Mouse (Mus musculus): ENCODE measurements around the gene Thsd7b.
A peak's percentile ranks its signal among the peaks of the same experiment; 100 is the strongest.
"Not testable (repeated sequence)": the region's sequence is repeated elsewhere in the genome, so short reads cannot be mapped to it uniquely, and the experiment has no call there.

The Thsd7b gene

DNA sequence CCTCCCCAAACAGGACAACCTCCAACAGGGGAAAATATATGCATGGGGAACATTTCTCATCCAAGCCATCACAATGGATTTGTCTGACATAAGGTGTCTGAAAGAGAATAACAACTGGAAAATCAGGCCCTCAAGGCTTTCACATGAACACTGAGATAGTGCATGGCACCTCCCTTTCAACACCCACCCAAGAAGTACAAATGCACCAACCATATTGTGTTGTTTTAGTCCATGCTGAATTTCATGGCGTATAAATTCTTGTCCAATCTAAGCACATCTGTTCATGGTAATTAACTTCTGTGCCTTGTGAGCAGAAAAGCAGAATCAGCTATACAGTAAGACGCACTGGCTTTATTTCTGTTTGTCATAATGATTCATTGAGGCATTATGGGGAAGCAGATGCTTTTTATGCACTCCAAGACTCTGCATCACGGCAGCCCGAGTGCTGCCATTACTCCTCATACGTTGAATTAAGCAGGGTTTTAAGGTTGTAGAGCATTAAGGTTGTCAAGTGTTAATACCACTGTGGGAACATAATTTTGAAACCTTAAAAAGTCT lies 577.0 kb downstream of the Thsd7b start:
- DNase-seq (ENCODE audit: low spot score), result no peak

DNA sequence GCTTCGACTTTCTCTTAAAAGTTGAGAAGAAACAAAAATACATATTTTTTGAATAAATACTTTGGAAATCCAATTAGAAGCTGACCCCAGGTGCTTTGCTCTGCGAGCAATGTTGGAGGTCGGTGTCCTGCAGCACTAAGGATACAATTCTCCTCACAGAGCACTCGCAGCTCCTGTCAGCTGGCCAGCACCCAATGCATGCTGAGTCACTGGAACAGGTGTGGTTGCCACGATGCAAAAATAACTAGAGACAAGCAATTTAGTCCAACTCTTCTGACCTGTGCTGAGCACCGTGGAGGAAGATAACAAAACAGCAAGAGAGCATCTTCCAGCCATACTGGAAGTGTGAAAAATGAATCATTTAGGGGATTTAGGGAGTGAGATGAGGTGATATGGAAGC lies 594.6 kb downstream of the Thsd7b start:
- DNase-seq (ENCODE audit: low spot score), result no peak

- no peak for DNase-seq (ENCODE audit: low spot score)
Observed at GRCm38 (mm10) chr1:129874355-129874754, 601.3 kb downstream of the Thsd7b start.

DNA sequence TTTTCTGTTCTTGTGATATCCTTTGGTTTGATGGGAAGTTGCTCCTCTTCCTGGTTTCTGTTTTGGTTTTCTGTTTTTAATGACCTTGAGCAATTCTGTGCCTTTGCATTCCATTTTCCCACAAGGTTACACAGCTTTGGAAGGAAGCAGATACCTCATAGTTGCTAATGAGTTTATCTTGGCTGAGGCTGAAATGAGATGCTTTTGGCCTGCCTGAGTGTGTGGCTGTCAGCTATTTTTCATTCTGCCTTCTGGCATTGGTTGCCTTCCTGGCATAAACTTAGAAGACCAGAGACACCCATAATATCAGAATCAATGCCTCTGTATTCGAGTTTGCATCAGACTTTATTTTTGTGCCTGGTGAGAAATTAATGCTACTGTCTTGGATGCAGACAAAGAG lies 614.8 kb downstream of the Thsd7b start:
- no peak for DNase-seq (ENCODE audit: low spot score)

DNA sequence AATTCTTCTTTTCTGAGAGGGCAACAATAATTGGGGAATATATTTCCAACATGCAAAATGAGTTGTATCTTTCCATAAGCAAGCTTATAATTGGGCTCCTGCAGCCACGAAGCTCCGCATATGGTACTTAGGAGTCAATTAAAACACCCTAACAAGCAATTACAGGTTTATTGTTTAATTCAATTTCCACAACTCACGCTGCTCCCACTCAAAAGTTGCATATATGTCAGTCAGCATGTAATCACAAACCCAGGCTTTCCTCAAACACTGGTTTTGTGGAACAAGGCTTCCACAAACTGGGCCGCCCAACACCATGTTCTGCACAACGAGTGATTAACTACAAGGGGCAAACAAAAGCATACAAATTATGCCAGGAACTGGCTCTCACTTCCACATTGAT lies 625.0 kb downstream of the Thsd7b start:
- no peak for DNase-seq (ENCODE audit: low spot score)

DNA sequence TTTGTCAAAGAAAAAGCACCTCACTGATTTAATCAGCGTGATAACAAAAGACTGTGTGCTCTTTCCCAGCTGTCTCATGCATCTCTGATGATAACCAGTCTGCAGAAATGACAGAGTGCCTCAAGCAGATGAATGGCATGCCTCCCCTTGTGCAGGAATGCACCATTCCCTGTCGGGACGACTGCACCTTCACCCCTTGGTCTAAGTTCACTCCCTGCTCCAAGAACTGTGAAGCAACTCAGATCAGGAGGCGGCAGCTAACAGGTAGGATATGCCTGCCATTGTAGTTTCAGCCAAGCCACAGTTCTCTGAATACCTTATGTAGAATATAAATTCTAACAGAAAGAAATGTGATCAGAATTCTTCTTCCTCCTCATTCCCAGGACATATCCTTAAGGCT lies 642.4 kb downstream of the Thsd7b start:
- DNase-seq (ENCODE audit: low spot score), result no peak

DNA sequence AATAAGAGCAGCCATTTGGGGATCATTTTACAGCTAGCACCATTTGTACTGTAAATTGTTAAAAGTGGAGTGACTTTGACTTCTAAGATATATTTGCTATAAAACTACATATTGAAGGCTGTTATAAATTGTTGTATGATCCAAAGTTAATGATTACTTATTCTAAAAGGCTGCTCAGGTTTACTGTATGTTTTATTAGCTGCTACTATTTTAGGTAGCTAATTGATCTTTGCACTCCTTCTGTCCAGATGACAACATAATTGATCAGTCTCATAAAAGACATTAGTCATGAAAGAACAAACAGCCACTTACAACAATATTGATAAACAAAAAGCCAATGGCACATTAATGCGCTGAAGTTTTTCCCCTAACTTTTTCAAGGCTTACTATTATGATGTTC lies 644.5 kb downstream of the Thsd7b start:
- no peak for DNase-seq (ENCODE audit: low spot score)

DNA sequence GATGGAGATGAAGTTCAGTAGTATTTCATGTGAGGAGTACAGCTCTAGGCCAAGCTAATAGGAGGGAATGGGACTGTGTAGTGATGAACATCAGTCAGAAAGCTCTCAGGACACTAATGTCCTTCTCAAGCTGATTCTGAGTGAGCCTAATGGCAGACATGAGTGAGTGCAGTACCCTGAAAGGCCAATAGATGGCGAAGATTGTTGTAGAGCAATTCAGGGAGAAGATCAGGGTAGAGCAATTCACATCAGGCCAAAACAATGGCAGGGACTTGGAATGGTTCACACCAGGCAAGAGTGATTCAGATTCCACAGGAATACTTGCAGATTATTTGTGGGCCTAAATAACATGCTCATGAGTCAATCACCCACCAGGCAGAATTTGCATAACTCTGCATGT lies 646.3 kb downstream of the Thsd7b start:
- peak; percentile 40 for DNase-seq (ENCODE audit: low spot score)

DNA sequence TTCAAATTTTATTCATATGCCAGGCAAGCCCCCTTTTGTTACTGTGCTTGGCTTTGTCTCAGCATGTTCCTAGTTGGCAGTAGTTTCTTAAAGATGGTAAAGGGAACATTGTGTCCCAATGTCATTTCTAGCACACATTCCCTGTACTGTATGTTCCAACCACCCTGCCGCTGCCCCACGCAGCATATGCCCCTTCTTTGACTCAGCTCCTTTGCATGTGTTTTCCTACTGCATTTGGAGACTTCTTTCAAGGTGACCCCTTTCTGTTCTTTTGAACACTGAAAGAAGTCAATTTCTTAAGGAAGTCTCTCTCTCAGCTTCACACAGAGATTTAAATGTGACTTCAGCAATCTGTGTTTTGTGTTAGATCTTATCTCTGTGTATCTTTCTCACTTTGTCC lies 657.9 kb downstream of the Thsd7b start:
- no peak for DNase-seq (ENCODE audit: low spot score)

- DNase-seq (ENCODE audit: low spot score), result no peak
Observed at GRCm38 (mm10) chr1:129943116-129943515, 670.0 kb downstream of the Thsd7b start.

- DNase-seq (ENCODE audit: low spot score), result no peak
Observed at GRCm38 (mm10) chr1:129947026-129947425, 673.9 kb downstream of the Thsd7b start.

DNA sequence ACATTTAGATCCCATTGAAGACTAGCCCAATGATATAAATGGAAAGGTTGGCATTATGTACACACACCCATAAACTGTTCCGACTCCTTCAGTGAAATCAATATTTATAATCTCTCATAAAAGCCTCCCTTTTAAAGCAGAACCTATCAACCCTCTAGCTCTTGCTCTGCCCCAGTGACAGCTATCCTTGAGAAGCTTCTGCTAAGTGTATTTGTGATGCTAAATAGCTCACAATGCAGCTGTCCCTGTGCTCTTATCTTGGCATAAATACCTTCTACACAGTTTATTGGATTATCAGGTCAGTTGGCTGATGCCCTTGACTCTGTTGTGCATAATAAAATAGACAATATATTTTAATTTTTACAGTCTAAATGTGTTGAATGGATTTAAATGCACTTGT lies 682.4 kb downstream of the Thsd7b start:
- DNase-seq (ENCODE audit: low spot score), result no peak

GRCm38 (mm10) chr1:129956625-129957024 lies 683.5 kb downstream of the Thsd7b start:
- DNase-seq (ENCODE audit: low spot score), result no peak

- not testable (repeated sequence) for DNase-seq (ENCODE audit: low spot score)
Observed at GRCm38 (mm10) chr1:129959352-129959751, 686.2 kb downstream of the Thsd7b start.

GRCm38 (mm10) chr1:129963166-129963565 lies 690.1 kb downstream of the Thsd7b start:
- DNase-seq (ENCODE audit: low spot score), result no peak

- not testable (repeated sequence) for DNase-seq (ENCODE audit: low spot score)
Observed at GRCm38 (mm10) chr1:129989247-129989646, 716.1 kb downstream of the Thsd7b start.

DNA sequence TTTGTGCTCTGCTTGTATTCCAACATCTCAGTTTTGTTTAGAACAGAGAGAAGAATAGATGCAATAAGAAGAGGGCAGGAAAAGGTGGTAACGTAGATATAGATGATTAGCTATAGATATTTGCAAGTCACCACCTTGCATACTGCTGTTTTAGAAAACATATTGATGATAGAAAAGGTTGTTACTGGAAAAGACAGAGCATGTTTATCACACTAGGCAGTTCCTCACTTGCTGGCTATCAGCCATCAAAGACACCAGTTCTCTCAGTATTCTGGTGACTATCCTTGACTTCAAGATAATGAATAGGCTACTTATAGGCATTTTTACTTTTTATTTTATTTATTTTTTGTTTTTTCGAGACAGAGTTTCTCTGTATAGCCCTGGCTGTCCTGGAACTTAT lies 717.7 kb downstream of the Thsd7b start:
- no peak for DNase-seq (ENCODE audit: low spot score)

DNA sequence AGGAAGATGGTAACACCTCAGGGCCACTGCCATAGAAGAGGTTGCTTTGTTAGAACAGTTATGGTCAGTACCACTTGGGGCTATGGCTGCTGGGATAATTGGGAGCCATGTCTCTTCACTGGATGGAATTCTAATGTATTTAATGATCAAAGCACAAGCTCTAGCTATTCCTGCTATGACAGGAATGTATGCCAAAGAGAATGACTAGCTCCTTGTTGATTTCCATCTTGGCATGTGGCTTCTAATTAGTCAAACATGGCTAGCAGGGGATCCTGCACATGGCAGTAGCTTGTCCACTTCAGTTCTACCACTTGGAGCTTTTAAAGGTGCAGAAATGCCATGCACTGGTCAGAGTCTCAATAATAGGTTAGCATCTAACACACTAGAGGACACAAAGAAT lies 781.9 kb downstream of the Thsd7b start:
- DNase-seq (ENCODE audit: low spot score), result no peak

GRCm38 (mm10) chr1:130062105-130062504 lies 789.0 kb downstream of the Thsd7b start:
- no peak for DNase-seq (ENCODE audit: low spot score)

- no peak for DNase-seq (ENCODE audit: low spot score)
Observed at GRCm38 (mm10) chr1:130066193-130066959, 793.3 kb downstream of the Thsd7b start.

- no peak for DNase-seq (ENCODE audit: low spot score)
Observed at GRCm38 (mm10) chr1:130083788-130084187, 810.7 kb downstream of the Thsd7b start.

- DNase-seq (ENCODE audit: low spot score), result no peak
Observed at GRCm38 (mm10) chr1:130085207-130085606, 812.1 kb downstream of the Thsd7b start.

DNA sequence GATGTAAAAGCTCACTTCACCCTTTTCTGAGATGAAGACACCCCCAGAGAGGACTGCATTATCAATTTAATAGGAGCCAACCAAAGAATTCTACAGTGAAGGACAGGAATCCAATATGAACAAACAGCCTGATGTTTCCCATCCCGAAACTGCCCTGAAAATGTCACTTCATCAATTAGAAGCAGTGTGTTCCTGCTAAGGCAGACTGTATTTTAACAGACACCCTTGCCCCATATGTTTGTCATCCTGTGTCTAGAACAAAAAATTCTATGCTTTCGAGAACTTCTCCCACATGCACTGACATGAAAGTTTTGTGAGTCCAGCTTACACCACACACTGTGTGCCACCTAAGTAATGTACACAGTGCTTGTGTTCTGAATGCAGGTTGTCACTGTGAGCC lies 812.8 kb downstream of the Thsd7b start:
- DNase-seq (ENCODE audit: low spot score), result no peak

GRCm38 (mm10) chr1:130099227-130099626 lies 826.1 kb downstream of the Thsd7b start:
- no peak for DNase-seq (ENCODE audit: low spot score)
